Mouse (Mus musculus): ENCODE data around the gene Tubd1. TPM values are rescaled to one million over a fixed set of nuclear protein-coding genes. Genes with fewer than 3 reads are reported as not detected.

The Tubd1 gene
- polyA plus RNA-seq, 1 experiment: 6.1 TPM

- Histone ChIP-seq H3K4me3 (ENCODE audit: insufficient read depth, poor library complexity, severe bottlenecking) (no peak overlapping the region), H3K27me3 (ENCODE audit: control insufficient read depth, insufficient read depth, insufficient read length) (no peaks in the 10 kb centered on the region), H3ac (ENCODE audit: control insufficient read depth, insufficient read length, low read depth) (no peak overlapping the region), H3K36me3 (ENCODE audit: control insufficient read depth, insufficient read depth) (peaks cover 35% of the 10 kb centered on the region), H3K79me2 (ENCODE audit: control insufficient read depth, insufficient read depth) (peaks cover 62% of the 10 kb centered on the region), H3K79me3 (ENCODE audit: low read depth) (peaks cover 26% of the 10 kb centered on the region)
- no peak for TF ChIP-seq MYOG (IDR thresholded peaks at IDR 0.05; ENCODE audit: control insufficient read depth, extremely low read depth, insufficient read length)
- TF ChIP-seq MYOD1 (IDR thresholded peaks at IDR 0.05; ENCODE audit: control insufficient read depth, insufficient read length, low read depth): no peak
- no peak for TF ChIP-seq USF1 (IDR thresholded peaks at IDR 0.05; ENCODE audit: low read depth)
- TF ChIP-seq CEBPB (IDR thresholded peaks at IDR 0.05; ENCODE audit: low read depth): no peak
- no peak for TF ChIP-seq CTCF (IDR thresholded peaks at IDR 0.05; ENCODE audit: control insufficient read depth, insufficient read depth, insufficient read length)
- no peak for TF ChIP-seq MAX (IDR thresholded peaks at IDR 0.05)
Measured at GRCm38 (mm10) chr11:86604732-86605520, 60.1 kb downstream of the Tubd1 start.

- Histone ChIP-seq H3K27me3 (ENCODE audit: control insufficient read depth, insufficient read depth, insufficient read length) (no peaks in the 10 kb centered on the region), H3K79me3 (ENCODE audit: low read depth) (peaks cover 9% of the 10 kb centered on the region), H3K79me2 (ENCODE audit: control insufficient read depth, insufficient read depth) (peaks cover 46% of the 10 kb centered on the region), H3ac (ENCODE audit: control insufficient read depth, insufficient read length, low read depth) (no peak overlapping the region), H3K4me3 (ENCODE audit: insufficient read depth, poor library complexity, severe bottlenecking) (no peak overlapping the region), H3K36me3 (ENCODE audit: control insufficient read depth, insufficient read depth) (peaks cover 31% of the 10 kb centered on the region)
- TF ChIP-seq CEBPB (IDR thresholded peaks at IDR 0.05; ENCODE audit: low read depth): no peak
- no peak for TF ChIP-seq MYOD1 (IDR thresholded peaks at IDR 0.05; ENCODE audit: control insufficient read depth, insufficient read length, low read depth)
- no peak for TF ChIP-seq MYOG (IDR thresholded peaks at IDR 0.05; ENCODE audit: control insufficient read depth, extremely low read depth, insufficient read length)
- TF ChIP-seq FOSL1 (IDR thresholded peaks at IDR 0.05; ENCODE audit: insufficient read depth, low read length, poor library complexity, severe bottlenecking): no peak
- TF ChIP-seq USF1 (IDR thresholded peaks at IDR 0.05; ENCODE audit: low read depth): no peak
- TF ChIP-seq CTCF (IDR thresholded peaks at IDR 0.05; ENCODE audit: control insufficient read depth, insufficient read depth, insufficient read length): no peak
- TF ChIP-seq MAX (IDR thresholded peaks at IDR 0.05): no peak
Measured at GRCm38 (mm10) chr11:86606621-86607339, 62.0 kb downstream of the Tubd1 start.

- H3K79me2 ChIP-seq (ENCODE audit: control insufficient read depth, insufficient read depth): peaks cover 37% of the 10 kb centered on the region
- TF ChIP-seq MAX (IDR thresholded peaks at IDR 0.05): no peak
- H3K36me3 ChIP-seq (ENCODE audit: control insufficient read depth, insufficient read depth): peaks cover 31% of the 10 kb centered on the region
- H3K4me3 ChIP-seq (ENCODE audit: insufficient read depth, poor library complexity, severe bottlenecking): no peak overlapping the region
- H3K27me3 ChIP-seq (ENCODE audit: control insufficient read depth, insufficient read depth, insufficient read length): no peaks in the 10 kb centered on the region
- no peak overlapping the region for H3ac ChIP-seq (ENCODE audit: control insufficient read depth, insufficient read length, low read depth)
- peaks cover 9% of the 10 kb centered on the region for H3K79me3 ChIP-seq (ENCODE audit: low read depth)
Measured at GRCm38 (mm10) chr11:86607808-86608350, 63.1 kb downstream of the Tubd1 start.

- Histone ChIP-seq H3K27me3 (ENCODE audit: control insufficient read depth, insufficient read depth, insufficient read length) (no peaks in the 10 kb centered on the region), H3K79me3 (ENCODE audit: low read depth) (peaks cover 4% of the 10 kb centered on the region), H3K79me2 (ENCODE audit: control insufficient read depth, insufficient read depth) (peaks cover 22% of the 10 kb centered on the region), H3ac (ENCODE audit: control insufficient read depth, insufficient read length, low read depth) (no peak overlapping the region), H3K36me3 (ENCODE audit: control insufficient read depth, insufficient read depth) (peaks cover 25% of the 10 kb centered on the region), H3K4me3 (ENCODE audit: insufficient read depth, poor library complexity, severe bottlenecking) (no peak overlapping the region)
- TF ChIP-seq MYOG (IDR thresholded peaks at IDR 0.05; ENCODE audit: control insufficient read depth, extremely low read depth, insufficient read length) (no peak), MAX (IDR thresholded peaks at IDR 0.05) (no peak), USF1 (IDR thresholded peaks at IDR 0.05; ENCODE audit: low read depth) (no peak), MYOD1 (IDR thresholded peaks at IDR 0.05; ENCODE audit: control insufficient read depth, insufficient read length, low read depth) (no peak), CTCF (IDR thresholded peaks at IDR 0.05; ENCODE audit: control insufficient read depth, insufficient read depth, insufficient read length) (no peak), FOSL1 (IDR thresholded peaks at IDR 0.05; ENCODE audit: insufficient read depth, low read length, poor library complexity, severe bottlenecking) (no peak), CEBPB (IDR thresholded peaks at IDR 0.05; ENCODE audit: low read depth) (no peak)
Measured at GRCm38 (mm10) chr11:86610239-86610638, 65.4 kb downstream of the Tubd1 start.

GRCm38 (mm10) chr11:86611991-86612390 lies 67.2 kb downstream of the Tubd1 start:
- peaks cover 14% of the 10 kb centered on the region for H3K36me3 ChIP-seq (ENCODE audit: control insufficient read depth, insufficient read depth)
- no peak overlapping the region for H3K4me3 ChIP-seq (ENCODE audit: insufficient read depth, poor library complexity, severe bottlenecking)
- H3K79me2 ChIP-seq (ENCODE audit: control insufficient read depth, insufficient read depth): peaks cover 22% of the 10 kb centered on the region
- no peak overlapping the region for H3ac ChIP-seq (ENCODE audit: control insufficient read depth, insufficient read length, low read depth)
- H3K27me3 ChIP-seq (ENCODE audit: control insufficient read depth, insufficient read depth, insufficient read length): no peaks in the 10 kb centered on the region
- H3K79me3 ChIP-seq (ENCODE audit: low read depth): peaks cover 1% of the 10 kb centered on the region
- no peak for TF ChIP-seq CEBPB (IDR thresholded peaks at IDR 0.05; ENCODE audit: low read depth)
- TF ChIP-seq MYOD1 (IDR thresholded peaks at IDR 0.05; ENCODE audit: control insufficient read depth, insufficient read length, low read depth): no peak
- no peak for TF ChIP-seq CTCF (IDR thresholded peaks at IDR 0.05; ENCODE audit: control insufficient read depth, insufficient read depth, insufficient read length)
- TF ChIP-seq MAX (IDR thresholded peaks at IDR 0.05): no peak
- TF ChIP-seq MYOG (IDR thresholded peaks at IDR 0.05; ENCODE audit: control insufficient read depth, extremely low read depth, insufficient read length): no peak
- no peak for TF ChIP-seq FOSL1 (IDR thresholded peaks at IDR 0.05; ENCODE audit: insufficient read depth, low read length, poor library complexity, severe bottlenecking)
- TF ChIP-seq USF1 (IDR thresholded peaks at IDR 0.05; ENCODE audit: low read depth): no peak
